Mouse (Mus musculus): Measurements from ENCODE around the gene Med12l. TPM values are rescaled to one million over a fixed set of nuclear protein-coding genes. Genes with fewer than 3 reads are reported as not detected.

Med12l gene
- total and polyA plus RNA-seq, 2 experiments from 2014 or later: 3.3 to 20.5 TPM

GRCm38 (mm10) chr3:59293437-59294199 lies 288.0 kb downstream of the Med12l start:
- Histone ChIP-seq H3K9ac (replicated peaks; ENCODE audit: low read length) (no peak overlapping the region), H3K27ac (no peak overlapping the region), H3K36me3 (ENCODE audit: insufficient read depth, low read length) (no peaks in the 10 kb centered on the region), H3K9me3 (ENCODE audit: low read length) (no peaks in the 10 kb centered on the region), H3K4me2 (ENCODE audit: low read depth, low read length) (no peak overlapping the region), H3K27me3 (ENCODE audit: insufficient read depth, low read length) (no peaks in the 10 kb centered on the region), H3K4me3 (ENCODE audit: low read length) (no peak overlapping the region), H3K4me1 (ENCODE audit: insufficient read depth, low read length) (no peaks in the 10 kb centered on the region)
- TF ChIP-seq CTCF (IDR thresholded peaks at IDR 0.05; ENCODE audit: low read depth): no peak
- 69% methylated on average over 5 of the region's 5 CpGs for WGBS
- no peak for ATAC-seq
- DNase-seq (ENCODE audit: low spot score): no peak

DNA sequence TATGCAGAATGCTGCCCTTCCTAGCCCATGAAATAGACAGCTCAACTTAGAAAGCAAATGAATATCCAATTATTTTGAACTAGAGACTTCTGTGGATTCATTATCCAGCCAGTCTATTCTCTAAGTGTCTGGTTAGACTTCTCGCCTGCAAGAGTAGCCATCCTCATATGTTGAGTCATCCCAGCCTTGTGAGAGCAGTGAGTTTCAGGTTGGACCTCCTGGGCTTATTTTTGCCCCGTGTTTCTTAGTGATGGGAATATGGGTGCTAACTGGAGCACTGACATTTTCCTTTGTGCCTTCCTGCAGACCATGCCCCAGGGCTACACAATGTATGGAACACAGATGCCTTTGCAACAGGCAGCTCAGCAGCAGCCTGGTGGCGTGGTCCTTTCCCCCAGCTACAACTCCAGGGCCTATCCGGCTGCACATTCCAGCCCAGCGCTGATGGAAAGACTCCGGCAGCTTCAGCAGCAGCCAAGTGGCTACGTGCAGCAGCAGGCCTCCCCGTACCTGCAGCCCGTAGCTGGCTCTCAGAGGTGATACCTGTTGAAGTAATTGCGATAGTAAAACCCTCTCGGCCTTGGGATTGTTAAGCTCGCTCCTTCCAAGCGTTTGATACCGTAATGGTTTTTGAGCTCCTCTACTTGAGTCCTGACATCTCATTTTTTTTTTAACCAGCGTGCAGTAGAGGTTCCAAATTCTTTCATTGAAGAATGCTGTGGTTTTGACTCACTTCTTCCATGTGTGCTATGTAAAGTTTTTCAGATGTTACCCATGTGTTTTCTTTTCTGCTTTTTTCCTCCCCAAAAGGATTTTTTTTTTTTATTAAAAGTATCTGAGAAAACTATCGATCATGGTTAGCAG lies 290.3 kb downstream of the Med12l start:
- H3K4me2 ChIP-seq (ENCODE audit: low read depth, low read length): no peak overlapping the region
- WGBS: 93% methylated on average over 16 of the region's 16 CpGs
- ATAC-seq (no peak), DNase-seq (ENCODE audit: low spot score) (no peak)
- no peaks in the 10 kb centered on the region for H3K36me3 ChIP-seq (ENCODE audit: insufficient read depth, low read length)
- no peaks in the 10 kb centered on the region for H3K4me1 ChIP-seq (ENCODE audit: insufficient read depth, low read length)
- H3K27ac ChIP-seq: no peak overlapping the region
- H3K4me3 ChIP-seq (ENCODE audit: low read length): no peak overlapping the region
- no peak overlapping the region for H3K9ac ChIP-seq (replicated peaks; ENCODE audit: low read length)
- H3K9me3 ChIP-seq (ENCODE audit: low read length): no peaks in the 10 kb centered on the region
- no peaks in the 10 kb centered on the region for H3K27me3 ChIP-seq (ENCODE audit: insufficient read depth, low read length)
- no peak for TF ChIP-seq CTCF (IDR thresholded peaks at IDR 0.05; ENCODE audit: low read depth)

- no peaks in the 10 kb centered on the region for H3K9me3 ChIP-seq (ENCODE audit: low read length)
- no peak overlapping the region for H3K27ac ChIP-seq
- 95% methylated on average over 5 of the region's 5 CpGs for WGBS
- no peaks in the 10 kb centered on the region for H3K36me3 ChIP-seq (ENCODE audit: insufficient read depth, low read length)
- H3K4me2 ChIP-seq (ENCODE audit: low read depth, low read length): no peak overlapping the region
- H3K4me3 ChIP-seq (ENCODE audit: low read length): no peak overlapping the region
- no peak overlapping the region for H3K9ac ChIP-seq (replicated peaks; ENCODE audit: low read length)
- DNase-seq (ENCODE audit: low spot score) (no peak), ATAC-seq (no peak)
- H3K4me1 ChIP-seq (ENCODE audit: insufficient read depth, low read length): no peaks in the 10 kb centered on the region
- no peak for TF ChIP-seq CTCF (IDR thresholded peaks at IDR 0.05; ENCODE audit: low read depth)
- H3K27me3 ChIP-seq (ENCODE audit: insufficient read depth, low read length): no peaks in the 10 kb centered on the region
These were observed 291.0 kb downstream of the Med12l start for GRCm38 (mm10) chr3:59296563-59297130.

- no peak for DNase-seq (ENCODE audit: low spot score)
- H3K4me3 ChIP-seq (ENCODE audit: low read length): no peak overlapping the region
- H3K27ac ChIP-seq: no peak overlapping the region
- ATAC-seq: no peak
- H3K27me3 ChIP-seq (ENCODE audit: insufficient read depth, low read length): no peaks in the 10 kb centered on the region
- no peak overlapping the region for H3K4me2 ChIP-seq (ENCODE audit: low read depth, low read length)
- H3K9ac ChIP-seq (replicated peaks; ENCODE audit: low read length): no peak overlapping the region
- H3K36me3 ChIP-seq (ENCODE audit: insufficient read depth, low read length): no peaks in the 10 kb centered on the region
- TF ChIP-seq CTCF (IDR thresholded peaks at IDR 0.05; ENCODE audit: low read depth): no peak
- WGBS: 89% methylated on average over 16 of the region's 16 CpGs
- H3K9me3 ChIP-seq (ENCODE audit: low read length): no peaks in the 10 kb centered on the region
- H3K4me1 ChIP-seq (ENCODE audit: insufficient read depth, low read length): no peaks in the 10 kb centered on the region
These were observed 292.0 kb downstream of the Med12l start for GRCm38 (mm10) chr3:59297653-59298052.

- Histone ChIP-seq H3K9ac (replicated peaks; ENCODE audit: low read length) (no peak overlapping the region), H3K27ac (no peak overlapping the region), H3K36me3 (ENCODE audit: insufficient read depth, low read length) (no peaks in the 10 kb centered on the region)
These were observed 299.3 kb downstream of the Med12l start for GRCm38 (mm10) chr3:59304944-59305343.

DNA sequence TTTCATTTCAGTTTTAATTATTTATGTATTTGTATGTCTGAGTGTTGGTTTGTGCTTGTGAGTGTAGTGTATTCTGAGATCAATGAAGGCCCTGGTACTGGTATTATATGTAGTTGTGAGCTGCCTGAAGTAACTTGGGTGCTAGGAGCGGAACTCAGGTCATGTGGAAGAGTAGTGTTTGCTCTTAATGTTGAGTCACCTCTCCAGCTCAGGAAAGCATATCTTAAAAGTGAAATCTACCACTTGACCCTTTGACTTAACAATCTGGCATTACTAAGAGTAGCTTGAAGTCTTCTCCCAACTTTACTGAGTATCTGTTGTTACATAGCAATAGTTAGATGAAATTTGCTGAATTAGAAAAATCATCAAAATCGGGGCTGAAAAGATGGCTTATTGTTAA lies 299.9 kb downstream of the Med12l start:
- Histone ChIP-seq H3K4me2 (ENCODE audit: low read depth, low read length) (no peak overlapping the region), H3K4me1 (ENCODE audit: insufficient read depth, low read length) (no peaks in the 10 kb centered on the region), H3K27ac (no peak overlapping the region), H3K9ac (replicated peaks; ENCODE audit: low read length) (no peak overlapping the region), H3K9me3 (ENCODE audit: low read length) (no peaks in the 10 kb centered on the region), H3K4me3 (ENCODE audit: low read length) (no peak overlapping the region), H3K27me3 (ENCODE audit: insufficient read depth, low read length) (no peaks in the 10 kb centered on the region), H3K36me3 (ENCODE audit: insufficient read depth, low read length) (no peaks in the 10 kb centered on the region)
- DNase-seq (ENCODE audit: low spot score) (no peak), ATAC-seq (no peak)
- WGBS: 97% methylated on average over 2 of the region's 2 CpGs
- no peak for TF ChIP-seq CTCF (IDR thresholded peaks at IDR 0.05; ENCODE audit: low read depth)

More at GRCm38 (mm10) chr3:59304944-59305343, 299.3 kb downstream of the Med12l start:
- H3K9me3 ChIP-seq (ENCODE audit: low read length): no peaks in the 10 kb centered on the region
- H3K4me2 ChIP-seq (ENCODE audit: low read depth, low read length): no peak overlapping the region
- no peak overlapping the region for H3K4me3 ChIP-seq (ENCODE audit: low read length)
- WGBS: 95% methylated on average over 5 of the region's 5 CpGs
- no peaks in the 10 kb centered on the region for H3K27me3 ChIP-seq (ENCODE audit: insufficient read depth, low read length)
- no peaks in the 10 kb centered on the region for H3K4me1 ChIP-seq (ENCODE audit: insufficient read depth, low read length)
- ATAC-seq (no peak), DNase-seq (ENCODE audit: low spot score) (no peak)
- no peak for TF ChIP-seq CTCF (IDR thresholded peaks at IDR 0.05; ENCODE audit: low read depth)

All from hindbrain, postnatal 0 days (tissue).